Mouse (Mus musculus): ENCODE measurements around the gene Zfp786. TPM values are rescaled to one million over a fixed set of nuclear protein-coding genes. Genes with fewer than 3 reads are reported as not detected.

Gene Zfp786
- polyA plus RNA-seq, 1 experiment from 2014 or later, result 1.3 TPM

DNA sequence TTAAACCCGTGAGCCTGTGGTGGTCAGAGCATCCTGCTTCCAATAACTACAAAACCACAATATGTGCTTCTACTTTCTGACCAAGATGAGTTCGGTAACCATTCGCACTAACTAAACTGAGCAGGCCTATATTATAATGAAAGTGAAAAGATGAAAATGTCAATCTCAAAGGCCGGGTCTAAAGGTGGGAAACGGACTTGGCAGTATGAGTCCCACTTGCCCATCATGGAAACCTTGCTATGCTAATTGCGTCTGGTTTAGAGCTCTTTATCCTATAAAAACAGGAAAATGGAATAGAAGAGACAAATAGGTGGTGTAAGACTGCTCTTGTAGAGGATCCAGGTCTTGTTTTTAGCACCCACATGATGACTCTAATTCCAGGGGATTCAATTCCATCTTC is 8.9 kb downstream of the Zfp786 start:
- H3K36me3 ChIP-seq, result peaks cover 18% of the 10 kb centered on the region; the same call in 1 of the 2 replicates
- no peak for ATAC-seq (ENCODE audit: insufficient number of reproducible peaks, low FRiP score)
- H3K4me2 ChIP-seq, result no peak overlapping the region
- WGBS, result 83% methylated on average over 6 of the region's 6 CpGs
- H3K9ac ChIP-seq, result no peak overlapping the region
- H3K27ac ChIP-seq (ENCODE audit: poor library complexity, severe bottlenecking), result no peak overlapping the region
- no peaks in the 10 kb centered on the region for H3K9me3 ChIP-seq (replicated peaks)
- no peaks in the 10 kb centered on the region for H3K27me3 ChIP-seq (replicated peaks)
- no peaks in the 10 kb centered on the region for H3K4me1 ChIP-seq (replicated peaks)
- H3K4me3 ChIP-seq, result no peak overlapping the region

DNA sequence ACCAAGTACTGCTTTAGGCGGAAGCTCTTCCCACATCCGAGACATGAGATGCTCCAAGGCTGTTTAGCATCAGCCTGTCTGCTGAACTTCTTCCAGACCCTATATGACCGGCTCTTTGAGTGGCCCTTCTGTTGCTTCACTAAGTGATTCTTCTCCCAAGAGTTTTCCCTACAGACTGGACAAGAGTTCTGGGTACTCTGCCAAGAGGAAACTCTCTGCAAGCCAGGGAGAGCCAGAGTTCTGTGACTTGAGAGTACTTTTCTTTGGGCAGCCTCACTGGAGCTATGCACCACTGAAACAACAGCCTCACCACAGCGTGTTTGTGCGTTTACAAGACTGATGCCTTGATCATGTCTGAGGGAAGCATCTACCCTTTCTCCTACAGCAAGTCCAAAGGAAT is 9.4 kb downstream of the Zfp786 start:
- Histone ChIP-seq H3K4me3 (no peak overlapping the region), H3K9ac (no peak overlapping the region), H3K4me2 (no peak overlapping the region), H3K36me3 (peaks cover 18% of the 10 kb centered on the region; the same call in 1 of the 2 replicates), H3K4me1 (replicated peaks) (no peaks in the 10 kb centered on the region), H3K9me3 (replicated peaks) (no peaks in the 10 kb centered on the region), H3K27ac (ENCODE audit: poor library complexity, severe bottlenecking) (no peak overlapping the region), H3K27me3 (replicated peaks) (no peaks in the 10 kb centered on the region)
- ATAC-seq (ENCODE audit: insufficient number of reproducible peaks, low FRiP score), result no peak
- WGBS, result 86% methylated on average over 5 of the region's 5 CpGs

DNA sequence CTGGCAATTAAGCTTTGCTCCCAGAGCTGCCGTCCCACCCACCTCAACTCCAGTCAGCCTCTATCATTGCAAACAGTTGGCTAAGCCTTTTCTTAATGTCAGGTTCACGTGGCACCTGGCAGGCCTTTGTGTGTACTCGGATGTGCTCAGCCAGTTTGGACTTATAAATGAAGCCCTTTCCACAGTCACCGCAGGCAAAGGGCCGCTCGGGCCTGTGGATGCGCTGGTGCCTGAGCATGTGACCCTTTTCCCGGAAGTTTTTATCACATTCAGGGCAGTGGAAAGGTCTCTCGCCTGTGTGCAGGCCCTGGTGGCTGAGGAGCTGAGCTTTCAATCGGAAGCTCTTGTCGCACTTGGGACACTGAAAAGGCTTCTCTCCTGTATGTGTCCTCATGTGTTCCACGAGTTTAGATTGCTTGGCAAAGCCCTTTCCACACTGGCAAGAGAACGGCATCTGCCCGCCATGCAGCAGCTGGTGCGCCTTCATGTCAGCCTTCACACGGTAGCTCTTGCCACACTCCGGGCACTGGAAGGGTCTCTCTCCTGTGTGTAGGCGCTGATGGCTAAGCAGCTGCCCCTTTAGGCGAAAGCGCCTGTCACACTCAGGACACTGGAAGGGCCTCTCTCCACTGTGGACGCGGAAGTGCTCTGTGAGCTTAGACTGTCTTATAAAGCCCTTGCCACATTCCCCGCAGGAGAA is 10.9 kb downstream of the Zfp786 start:
- Histone ChIP-seq H3K9me3 (replicated peaks) (no peaks in the 10 kb centered on the region), H3K4me3 (no peak overlapping the region), H3K4me2 (no peak overlapping the region), H3K27me3 (replicated peaks) (no peaks in the 10 kb centered on the region), H3K27ac (ENCODE audit: poor library complexity, severe bottlenecking) (no peak overlapping the region), H3K36me3 (peaks cover 18% of the 10 kb centered on the region; the same call in 1 of the 2 replicates), H3K9ac (no peak overlapping the region), H3K4me1 (replicated peaks) (no peaks in the 10 kb centered on the region)
- 83% methylated on average over 23 of the region's 23 CpGs for WGBS
- ATAC-seq (ENCODE audit: insufficient number of reproducible peaks, low FRiP score), result no peak

DNA sequence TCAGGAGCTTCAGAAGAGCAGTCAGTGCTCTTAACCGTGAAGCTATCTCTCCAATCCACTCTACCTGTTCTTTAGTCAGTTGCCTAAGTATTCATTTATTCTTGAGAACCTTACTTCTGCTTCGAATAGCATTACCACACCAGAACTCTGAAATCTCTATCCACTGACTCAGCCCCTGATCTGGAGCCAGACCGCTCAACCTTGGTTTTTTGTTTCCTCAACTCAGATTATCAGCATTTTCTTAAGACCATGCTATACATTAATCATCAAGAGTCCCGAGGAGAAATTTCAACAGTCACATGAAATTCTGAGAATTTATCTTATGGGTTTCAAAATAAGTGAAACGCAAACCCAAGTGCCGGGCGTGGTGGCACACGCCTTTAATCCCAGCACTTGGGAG is 11.9 kb downstream of the Zfp786 start:
- no peaks in the 10 kb centered on the region for H3K4me1 ChIP-seq (replicated peaks)
- H3K4me3 ChIP-seq, result no peak overlapping the region
- no peak overlapping the region for H3K27ac ChIP-seq (ENCODE audit: poor library complexity, severe bottlenecking)
- no peak overlapping the region for H3K4me2 ChIP-seq
- 87% methylated on average over 8 of the region's 8 CpGs for WGBS
- H3K9ac ChIP-seq, result no peak overlapping the region
- H3K9me3 ChIP-seq (replicated peaks), result no peaks in the 10 kb centered on the region
- H3K27me3 ChIP-seq (replicated peaks), result no peaks in the 10 kb centered on the region
- ATAC-seq (ENCODE audit: insufficient number of reproducible peaks, low FRiP score), result no peak
- peaks cover 18% of the 10 kb centered on the region; the same call in 1 of the 2 replicates for H3K36me3 ChIP-seq

DNA sequence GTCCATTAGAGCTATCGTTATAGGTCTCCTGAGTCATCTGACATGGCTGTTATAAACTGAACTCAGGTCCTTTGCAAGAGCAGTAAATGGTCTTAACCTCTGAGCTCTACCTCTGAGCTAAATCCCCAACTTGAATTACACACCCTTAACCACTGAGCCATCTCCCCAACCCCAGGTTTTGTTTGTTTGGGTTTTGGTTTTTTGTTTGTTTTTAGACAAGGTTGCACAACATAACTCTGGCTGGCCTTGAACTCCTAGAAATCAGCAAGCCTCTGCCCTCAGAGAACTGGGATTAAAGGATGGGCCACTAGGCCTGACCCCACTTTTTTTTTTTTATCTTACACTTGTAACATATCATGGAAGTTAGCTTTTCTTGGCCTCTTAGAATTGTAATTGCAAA is 14.5 kb downstream of the Zfp786 start:
- H3K27me3 ChIP-seq (replicated peaks), result no peaks in the 10 kb centered on the region
- no peak for ATAC-seq (ENCODE audit: insufficient number of reproducible peaks, low FRiP score)
- no peak overlapping the region for H3K27ac ChIP-seq (ENCODE audit: poor library complexity, severe bottlenecking)
- H3K4me2 ChIP-seq, result no peak overlapping the region
- H3K4me3 ChIP-seq, result no peak overlapping the region
- H3K36me3 ChIP-seq, result peaks cover 16% of the 10 kb centered on the region; the same call in 1 of the 2 replicates
- 82% methylated on average over 1 of the region's 1 CpGs for WGBS
- H3K9ac ChIP-seq, result no peak overlapping the region
- no peaks in the 10 kb centered on the region for H3K9me3 ChIP-seq (replicated peaks)
- peaks cover 10% of the 10 kb centered on the region for H3K4me1 ChIP-seq (replicated peaks)

DNA sequence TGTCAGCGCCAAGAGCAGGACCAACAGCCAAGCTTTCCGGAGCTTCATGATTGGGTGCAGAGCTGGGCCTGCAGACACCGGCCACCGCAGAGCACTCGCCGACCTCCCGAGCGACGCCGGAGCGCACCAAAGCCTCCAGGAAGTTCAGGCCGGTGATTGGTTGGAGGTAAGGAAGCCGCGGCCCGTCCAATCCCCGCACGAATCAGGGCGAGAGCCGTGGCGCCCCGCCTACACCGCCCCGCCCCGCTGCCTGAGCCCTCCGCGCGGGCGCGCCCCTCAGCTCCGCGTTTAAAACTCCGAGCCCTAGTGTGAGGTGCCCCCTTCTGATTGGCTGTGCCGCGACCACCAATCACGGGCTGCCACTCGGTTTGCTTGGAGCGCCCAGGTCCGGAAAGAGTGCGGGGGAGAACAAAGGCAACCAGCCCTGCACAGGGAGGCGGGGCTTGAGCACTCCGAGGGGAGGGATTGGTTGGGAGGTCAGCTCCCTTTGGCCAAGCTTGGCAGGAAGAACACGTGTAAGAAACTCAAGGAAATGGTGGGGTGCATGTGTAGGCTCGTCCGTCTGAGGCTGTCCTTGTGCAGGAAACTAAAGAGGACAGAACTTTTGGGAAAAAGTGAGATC is 17.3 kb downstream of the Zfp786 start, which contains the start of gene Pdia4:
Gene Pdia4 (minus strand): TSS at position 174 of the 622 bp plus-strand sequence.
- Histone ChIP-seq H3K4me3 (peak within 1 kb of the TSS; percentile 75), H3K4me1 (replicated peaks) (peaks cover 23% of the 10 kb centered on the region), H3K27me3 (replicated peaks) (no peaks in the 10 kb centered on the region), H3K27ac (ENCODE audit: poor library complexity, severe bottlenecking) (peak within 1 kb of the TSS; percentile 89), H3K36me3 (peaks cover 4% of the 10 kb centered on the region; the same call in 1 of the 2 replicates), H3K9ac (peak within 1 kb of the TSS; percentile 84), H3K4me2 (peak within 1 kb of the TSS; percentile 77), H3K9me3 (replicated peaks) (no peaks in the 10 kb centered on the region)
- peak; percentile 100 for ATAC-seq (ENCODE audit: insufficient number of reproducible peaks, low FRiP score)
- under 1% methylated on average over 44 of the region's 44 CpGs for WGBS

DNA sequence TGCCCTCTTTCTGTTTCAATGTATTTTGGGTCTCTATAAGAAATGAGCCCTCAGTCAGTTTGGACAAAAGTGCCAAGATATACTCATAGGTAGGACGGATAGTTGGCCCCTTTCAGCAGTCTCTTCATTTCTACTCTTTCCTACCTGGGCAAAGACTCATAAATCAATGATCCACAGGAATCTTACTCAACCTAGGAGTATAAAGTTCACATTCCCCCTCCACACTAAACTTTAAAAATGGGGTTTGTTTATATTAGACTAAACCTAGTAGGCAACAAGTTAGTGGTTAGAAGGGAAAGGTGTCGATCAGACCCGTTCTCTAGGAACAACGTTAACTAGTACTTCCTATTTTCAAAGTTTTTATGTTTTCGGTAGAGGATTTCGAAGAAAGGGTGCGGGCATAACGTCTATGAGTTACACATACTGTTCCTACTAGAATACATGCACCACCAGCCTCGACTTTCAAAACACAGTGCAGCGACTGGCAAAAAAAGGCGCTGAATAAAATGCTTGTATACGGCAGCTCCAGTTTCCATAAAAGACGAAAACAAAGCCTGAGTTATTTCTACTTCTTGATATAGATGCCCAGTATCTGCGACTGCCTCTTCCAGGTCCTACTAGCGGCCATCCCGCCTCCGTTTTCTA is 18.3 kb downstream of the Zfp786 start:
- H3K9me3 ChIP-seq (replicated peaks), result no peaks in the 10 kb centered on the region
- H3K4me1 ChIP-seq (replicated peaks), result peaks cover 23% of the 10 kb centered on the region
- no peak for ATAC-seq (ENCODE audit: insufficient number of reproducible peaks, low FRiP score)
- H3K9ac ChIP-seq, result peak overlapping the region; percentile 84
- H3K4me3 ChIP-seq, result peak overlapping the region; percentile 75
- H3K27me3 ChIP-seq (replicated peaks), result no peaks in the 10 kb centered on the region
- peak overlapping the region; percentile 77 for H3K4me2 ChIP-seq
- H3K27ac ChIP-seq (ENCODE audit: poor library complexity, severe bottlenecking), result peak overlapping the region; percentile 89
- H3K36me3 ChIP-seq, result peaks cover 4% of the 10 kb centered on the region; the same call in 1 of the 2 replicates
- WGBS, result 1% methylated on average over 17 of the region's 17 CpGs

DNA sequence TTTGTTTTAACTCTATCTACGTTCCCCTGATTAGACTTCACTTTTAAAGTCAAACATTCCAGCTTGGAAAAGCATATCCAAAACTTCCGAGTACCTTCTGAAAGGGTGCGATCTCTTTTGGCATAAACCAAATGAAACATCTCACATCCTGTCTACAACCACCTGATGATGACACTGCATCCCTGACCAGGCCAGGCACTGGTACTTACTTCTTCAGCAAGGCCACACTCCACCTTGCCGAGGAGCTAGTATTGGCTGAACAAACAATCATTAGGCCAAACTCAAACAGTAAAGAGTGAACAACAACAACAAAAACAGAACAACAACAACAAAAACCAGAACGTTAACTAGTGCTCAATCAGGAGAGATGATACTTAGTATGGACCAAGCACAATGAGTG is 19.3 kb downstream of the Zfp786 start:
- Histone ChIP-seq H3K27me3 (replicated peaks) (no peaks in the 10 kb centered on the region), H3K4me2 (peak overlapping the region; percentile 77), H3K9me3 (replicated peaks) (no peaks in the 10 kb centered on the region), H3K4me1 (replicated peaks) (peaks cover 23% of the 10 kb centered on the region), H3K9ac (peak overlapping the region; percentile 84), H3K36me3 (peaks cover 11% of the 10 kb centered on the region), H3K4me3 (peak overlapping the region; percentile 75), H3K27ac (ENCODE audit: poor library complexity, severe bottlenecking) (no peak overlapping the region)
- WGBS, result 52% methylated on average over 5 of the region's 5 CpGs
- no peak for ATAC-seq (ENCODE audit: insufficient number of reproducible peaks, low FRiP score)

DNA sequence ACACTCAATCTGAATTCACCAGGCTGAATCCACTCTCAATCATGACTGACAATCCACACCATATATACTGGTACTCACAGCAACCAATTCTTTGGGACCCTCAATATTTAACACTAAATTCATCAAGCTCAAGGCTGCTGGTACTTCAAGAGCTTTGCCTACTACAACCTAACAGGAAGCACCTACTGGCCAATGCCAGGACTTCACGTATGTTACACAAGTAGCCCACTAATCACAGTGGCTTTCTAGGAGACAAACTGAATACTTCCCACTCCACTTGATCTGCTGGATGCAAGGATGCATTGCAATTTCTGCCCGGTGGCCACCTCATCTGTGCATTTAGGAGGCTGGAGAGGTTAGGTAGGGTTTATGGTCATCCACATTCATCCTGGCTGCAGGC is 20.5 kb downstream of the Zfp786 start:
- 63% methylated on average over 2 of the region's 2 CpGs for WGBS
- Histone ChIP-seq H3K36me3 (peaks cover 22% of the 10 kb centered on the region), H3K27ac (ENCODE audit: poor library complexity, severe bottlenecking) (no peak overlapping the region), H3K4me1 (replicated peaks) (peaks cover 23% of the 10 kb centered on the region), H3K9ac (no peak overlapping the region; the same call in 1 of the 2 replicates), H3K4me3 (no peak overlapping the region), H3K9me3 (replicated peaks) (no peaks in the 10 kb centered on the region), H3K27me3 (replicated peaks) (no peaks in the 10 kb centered on the region), H3K4me2 (peak overlapping the region; percentile 9; the same call in 1 of the 2 replicates)
- ATAC-seq (ENCODE audit: insufficient number of reproducible peaks, low FRiP score), result no peak

DNA sequence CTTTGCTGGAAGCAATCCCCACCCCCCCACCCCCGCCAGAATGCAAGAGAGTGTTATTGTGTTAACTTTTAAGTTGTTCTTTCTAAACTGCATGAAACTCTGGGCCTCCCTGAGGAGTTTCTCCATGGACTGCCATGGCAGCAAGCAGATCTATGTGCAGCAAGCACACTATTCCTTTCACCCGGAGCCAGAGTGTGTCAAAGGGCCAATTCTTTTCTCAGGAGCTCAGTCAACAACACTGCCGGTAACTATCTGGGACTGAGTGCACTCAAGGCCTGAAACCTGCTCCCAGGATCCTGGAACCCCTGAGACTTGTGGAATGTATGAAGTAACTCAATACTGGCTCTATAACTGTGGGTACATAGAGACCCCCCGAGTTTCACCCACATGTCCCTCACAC is 21.6 kb downstream of the Zfp786 start:
- Histone ChIP-seq H3K36me3 (peaks cover 33% of the 10 kb centered on the region), H3K4me1 (replicated peaks) (peaks cover 23% of the 10 kb centered on the region), H3K4me3 (no peak overlapping the region), H3K4me2 (no peak overlapping the region), H3K9me3 (replicated peaks) (no peaks in the 10 kb centered on the region), H3K27ac (ENCODE audit: poor library complexity, severe bottlenecking) (no peak overlapping the region), H3K27me3 (replicated peaks) (no peaks in the 10 kb centered on the region), H3K9ac (no peak overlapping the region)
- WGBS, result 71% methylated on average over 4 of the region's 4 CpGs
- ATAC-seq (ENCODE audit: insufficient number of reproducible peaks, low FRiP score), result no peak

DNA sequence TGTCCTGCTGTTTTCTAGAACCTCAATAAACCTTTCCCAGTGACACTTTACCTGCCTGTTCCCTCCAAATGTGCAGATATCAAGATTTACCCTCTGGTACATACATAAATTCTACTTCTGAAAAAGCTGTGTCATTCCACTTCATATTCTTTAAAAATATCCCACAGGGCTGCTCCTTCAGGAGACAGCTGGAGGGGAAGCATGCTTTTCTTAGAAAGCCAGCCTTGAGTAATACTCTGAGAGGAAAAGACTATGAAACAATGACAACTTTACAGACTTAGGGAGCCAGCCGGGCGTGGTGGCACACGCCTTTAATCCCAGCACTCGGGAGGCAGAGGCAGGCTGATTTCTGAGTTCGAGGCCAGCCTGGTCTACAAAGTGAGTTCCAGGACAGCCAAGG is 22.1 kb downstream of the Zfp786 start:
- no peak overlapping the region for H3K9ac ChIP-seq
- peaks cover 39% of the 10 kb centered on the region for H3K36me3 ChIP-seq
- no peak overlapping the region for H3K4me3 ChIP-seq
- WGBS, result 88% methylated on average over 5 of the region's 5 CpGs
- H3K4me2 ChIP-seq, result no peak overlapping the region
- H3K9me3 ChIP-seq (replicated peaks), result no peaks in the 10 kb centered on the region
- no peak overlapping the region for H3K27ac ChIP-seq (ENCODE audit: poor library complexity, severe bottlenecking)
- H3K27me3 ChIP-seq (replicated peaks), result no peaks in the 10 kb centered on the region
- peaks cover 23% of the 10 kb centered on the region for H3K4me1 ChIP-seq (replicated peaks)
- no peak for ATAC-seq (ENCODE audit: insufficient number of reproducible peaks, low FRiP score)

All from heart, embryonic 12.5 days (tissue).